Mouse (Mus musculus): ENCODE data around the gene Crim1. TPM values are rescaled to one million over a fixed set of nuclear protein-coding genes. Genes with fewer than 3 reads are reported as not detected.
A peak's percentile ranks its signal among the peaks of the same experiment; 100 is the strongest.

The Crim1 gene
- total and polyA plus RNA-seq, 3 experiments: 14.1 to 72.8 (median 21.9) TPM

DNA sequence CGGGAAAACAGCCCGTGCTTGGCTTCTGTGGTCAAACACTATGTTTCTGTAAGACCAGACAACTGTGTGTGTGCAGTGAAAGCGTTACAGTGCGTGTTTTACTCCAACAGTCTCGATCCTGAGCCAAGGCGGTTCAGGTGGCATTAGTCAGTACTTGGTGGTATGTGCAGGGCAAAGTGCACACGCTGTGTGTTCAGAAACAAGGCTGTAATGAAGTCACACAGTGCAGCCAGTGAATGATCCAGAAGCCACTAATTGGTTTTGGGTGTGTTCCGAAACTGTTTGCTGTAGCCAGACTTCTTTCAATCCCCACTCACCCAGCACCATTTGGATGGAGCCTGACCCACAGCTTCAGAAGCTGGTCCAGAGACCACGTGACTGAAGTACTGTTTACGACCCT lies 208.3 kb downstream of the Crim1 start:
- Histone ChIP-seq H3K4me1 (ENCODE audit: control insufficient read depth in 1 of 2, insufficient read depth in 2 of 2) (peaks cover 0 to 12% of the 10 kb centered on the region in 2 experiments; a peak in 1 of 4 replicates), H3K9me3 (replicated peaks; ENCODE audit: low read length) (no peaks in the 10 kb centered on the region)

DNA sequence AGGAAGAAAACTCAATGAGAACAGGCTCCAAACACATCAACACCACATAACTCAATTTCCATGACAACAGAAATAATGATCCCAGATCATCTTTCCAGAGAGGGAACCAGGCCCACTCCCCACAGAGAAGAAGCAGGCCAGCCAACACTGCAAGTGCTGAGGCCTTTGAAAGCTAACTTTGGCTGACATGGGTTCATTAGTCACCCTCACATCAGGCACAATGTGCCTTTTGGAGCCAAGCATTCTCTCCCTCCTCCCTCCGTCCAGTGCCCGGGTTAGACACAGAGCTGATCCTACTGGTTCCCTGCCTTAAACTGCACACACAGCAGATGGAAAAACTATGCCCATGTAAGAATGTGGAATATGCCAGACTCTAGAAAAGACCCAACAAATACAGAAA lies 209.9 kb downstream of the Crim1 start:
- Histone ChIP-seq H3K27me3 (replicated peaks) (no peaks in the 10 kb centered on the region), H3K27ac (ENCODE audit: insufficient read depth, low read depth) (no peak overlapping the region), H3K4me2 (ENCODE audit: insufficient read depth, low read depth, poor library complexity, severe bottlenecking) (no peak overlapping the region), H3K4me1 (ENCODE audit: control insufficient read depth in 1 of 2, insufficient read depth in 2 of 2) (peaks cover 0 to 13% of the 10 kb centered on the region in 2 experiments; a peak in 1 of 4 replicates), H3K79me2 (replicated peaks; ENCODE audit: control insufficient read depth, extremely low read depth, insufficient read depth, poor library complexity, severe bottlenecking) (no peaks in the 10 kb centered on the region), H3K9ac (ENCODE audit: insufficient read depth, low read depth) (no peak overlapping the region), H3K9me3 (replicated peaks; ENCODE audit: low read length) (no peaks in the 10 kb centered on the region), H3K36me3 (replicated peaks in 1 of 2; ENCODE audit: control insufficient read depth in 1 of 2, insufficient read depth in 1 of 2, low read length in 1 of 2) (peaks cover 13 to 57% of the 10 kb centered on the region in 2 experiments), H3K4me3 (replicated peaks in 1 of 3; ENCODE audit: low read depth in 2 of 3, low read length in 2 of 3, poor library complexity in 1 of 3) (no peak overlapping the region)
- dilution Hi-C loops (cut with MboI; ENCODE audit: extremely low pct_ligation_motif_present, extremely low pct_unique_long_range_greater_than_20kb, low sequenced_read_pairs) (no loop called here), in situ Hi-C loops (cut with MboI; ENCODE audit: low pct_ligation_motif_present, low pct_unique_long_range_greater_than_20kb, low sequenced_read_pairs) (no loop called here)
- no peak for DNase-seq (ENCODE audit: extremely low read depth)
- TF ChIP-seq UBTF (IDR thresholded peaks at IDR 0.05; ENCODE audit: low read depth, low read length) (no peak), RAD21 (IDR thresholded peaks at IDR 0.05; ENCODE audit: low read depth, low read length) (no peak), ELF1 (IDR thresholded peaks at IDR 0.05; ENCODE audit: low read depth, low read length) (no peak), E2F4 (IDR thresholded peaks at IDR 0.05; ENCODE audit: insufficient replicate concordance, low read depth, low read length) (no peak), SMC3 (IDR thresholded peaks at IDR 0.05; ENCODE audit: low read depth, low read length) (no peak), USF2 (conservative IDR thresholded peaks at IDR 0.05; ENCODE audit: low read depth, low read length) (no peak), MXI1 (IDR thresholded peaks at IDR 0.05; ENCODE audit: low read depth, low read length) (no peak), SIN3A (IDR thresholded peaks at IDR 0.05; ENCODE audit: low read length) (no peak)

More for the DNA sequence above, 208.3 kb downstream of the Crim1 start:
- TF ChIP-seq SMC3 (IDR thresholded peaks at IDR 0.05; ENCODE audit: low read depth, low read length) (no peak), ZKSCAN1 (IDR thresholded peaks at IDR 0.05; ENCODE audit: borderline replicate concordance, low read depth, low read length) (no peak), MAZ (IDR thresholded peaks at IDR 0.05; ENCODE audit: low read depth, low read length) (no peak), USF1 (IDR thresholded peaks at IDR 0.05; ENCODE audit: low read depth, low read length) (no peak), KAT2A (IDR thresholded peaks at IDR 0.05; ENCODE audit: insufficient replicate concordance, low read length) (no peak), UBTF (IDR thresholded peaks at IDR 0.05; ENCODE audit: low read depth, low read length) (no peak), RAD21 (IDR thresholded peaks at IDR 0.05; ENCODE audit: low read depth, low read length) (no peak), HCFC1 (IDR thresholded peaks at IDR 0.05; ENCODE audit: low read depth, low read length) (no peak)
- no peak overlapping the region for H3K9ac ChIP-seq (ENCODE audit: insufficient read depth, low read depth)
- in situ Hi-C loops (cut with MboI; ENCODE audit: low pct_ligation_motif_present, low pct_unique_long_range_greater_than_20kb, low sequenced_read_pairs): no loop called here
- no peaks in the 10 kb centered on the region for H3K27me3 ChIP-seq (replicated peaks)
- H3K27ac ChIP-seq (ENCODE audit: insufficient read depth, low read depth): no peak overlapping the region
- H3K79me2 ChIP-seq (replicated peaks; ENCODE audit: control insufficient read depth, extremely low read depth, insufficient read depth, poor library complexity, severe bottlenecking): no peaks in the 10 kb centered on the region
- H3K4me3 ChIP-seq (replicated peaks in 1 of 3; ENCODE audit: low read depth in 2 of 3, low read length in 2 of 3, poor library complexity in 1 of 3): no peak overlapping the region
- DNase-seq (ENCODE audit: extremely low read depth): no peak
- dilution Hi-C loops (cut with MboI; ENCODE audit: extremely low pct_ligation_motif_present, extremely low pct_unique_long_range_greater_than_20kb, low sequenced_read_pairs): no loop called here
- peaks cover 23 to 72% of the 10 kb centered on the region in 2 experiments for H3K36me3 ChIP-seq (replicated peaks in 1 of 2; ENCODE audit: control insufficient read depth in 1 of 2, insufficient read depth in 1 of 2, low read length in 1 of 2)
- H3K4me2 ChIP-seq (ENCODE audit: insufficient read depth, low read depth, poor library complexity, severe bottlenecking): no peak overlapping the region

DNA sequence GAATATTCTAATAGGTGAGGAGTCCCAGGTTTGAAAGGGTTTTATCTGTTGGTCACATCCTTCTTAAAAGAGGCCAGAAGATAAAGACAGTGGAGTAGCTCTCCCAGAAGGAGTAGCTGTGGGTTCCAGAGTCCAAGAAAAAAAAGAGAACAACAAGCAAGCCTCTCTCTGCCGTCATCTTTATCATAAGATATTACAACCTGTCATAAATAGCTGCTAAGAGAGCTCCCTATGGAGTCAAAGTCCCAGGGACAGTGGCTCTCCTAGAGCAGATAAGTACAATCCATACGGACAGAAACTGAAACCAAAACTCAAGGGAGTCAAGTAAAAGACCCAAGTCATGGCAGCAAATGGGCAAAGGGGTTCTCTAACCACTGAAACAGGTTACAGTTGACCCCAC lies 215.2 kb downstream of the Crim1 start:
- Histone ChIP-seq H3K27me3 (replicated peaks) (no peaks in the 10 kb centered on the region), H3K4me3 (replicated peaks in 1 of 3; ENCODE audit: low read depth in 2 of 3, low read length in 2 of 3, poor library complexity in 1 of 3) (no peak overlapping the region), H3K27ac (ENCODE audit: insufficient read depth, low read depth) (no peak overlapping the region), H3K79me2 (replicated peaks; ENCODE audit: control insufficient read depth, extremely low read depth, insufficient read depth, poor library complexity, severe bottlenecking) (peaks cover 3% of the 10 kb centered on the region; the same call in 1 of the 2 replicates), H3K4me2 (ENCODE audit: insufficient read depth, low read depth, poor library complexity, severe bottlenecking) (peak overlapping the region; percentile 81), H3K9ac (ENCODE audit: insufficient read depth, low read depth) (no peak overlapping the region), H3K9me3 (replicated peaks; ENCODE audit: low read length) (no peaks in the 10 kb centered on the region), H3K36me3 (replicated peaks in 1 of 2; ENCODE audit: control insufficient read depth in 1 of 2, insufficient read depth in 1 of 2, low read length in 1 of 2) (peaks cover 3 to 24% of the 10 kb centered on the region in 2 experiments), H3K4me1 (ENCODE audit: control insufficient read depth in 1 of 2, insufficient read depth in 2 of 2) (peaks cover 9 to 37% of the 10 kb centered on the region in 2 experiments)
- TF ChIP-seq GABPA (IDR thresholded peaks at IDR 0.05; ENCODE audit: insufficient replicate concordance, low read depth, low read length) (no peak), MAZ (IDR thresholded peaks at IDR 0.05; ENCODE audit: low read depth, low read length) (no peak), BHLHE40 (IDR thresholded peaks at IDR 0.05; ENCODE audit: low read depth, low read length) (no peak), NELFE (IDR thresholded peaks at IDR 0.05; ENCODE audit: low read depth, low read length) (no peak), JUND (conservative IDR thresholded peaks at IDR 0.05; ENCODE audit: low read depth, low read length) (no peak), MXI1 (IDR thresholded peaks at IDR 0.05; ENCODE audit: low read depth, low read length) (no peak), RCOR1 (conservative IDR thresholded peaks at IDR 0.05; ENCODE audit: low read depth, low read length) (no peak), PAX5 (IDR thresholded peaks at IDR 0.05; ENCODE audit: low read length) (no peak), E2F4 (IDR thresholded peaks at IDR 0.05; ENCODE audit: insufficient replicate concordance, low read depth, low read length) (no peak), UBTF (IDR thresholded peaks at IDR 0.05; ENCODE audit: low read depth, low read length) (no peak), CHD1 (IDR thresholded peaks at IDR 0.05; ENCODE audit: low read depth, low read length) (no peak)
- no peak for DNase-seq (ENCODE audit: extremely low read depth)
- in situ Hi-C loops (cut with MboI; ENCODE audit: low pct_ligation_motif_present, low pct_unique_long_range_greater_than_20kb, low sequenced_read_pairs) (no loop called here), dilution Hi-C loops (cut with MboI; ENCODE audit: extremely low pct_ligation_motif_present, extremely low pct_unique_long_range_greater_than_20kb, low sequenced_read_pairs) (no loop called here)

All from CH12.LX (cell line).